Mouse (Mus musculus) erythroblast, adult 5-6 weeks (primary cell): ENCODE data around the gene Smad9. TPM values are rescaled to one million over a fixed set of nuclear protein-coding genes. Genes with fewer than 3 reads are reported as not detected.

Experiments used
- ATAC-seq: replicated peaks from 2 replicates; pipeline ENCODE4 v1.8.0; 2016; ENCODE audit warnings: moderate number of reproducible peaks, mild to moderate bottlenecking, moderate TSS enrichment, inconsistent platforms; ENCODE audit not compliant: poor library complexity, low FRiP score, severe bottlenecking
- total RNA-seq, 2 experiments: library from RNA; stranded (forward) in 1 of 2; stranded (reverse) in 1 of 2; fragments of 150-400 nt in 1 of 2; fragments of 200-764, 138-1000 nt in 1 of 2; gene quantifications; 2 replicates each; pipeline versions ENCODE4 v1.2.3 to v1.2.4; 2015 to 2017; ENCODE audit warnings: low replicate concordance in 2 of 2

Smad9 gene
- total RNA-seq (2015; ENCODE audit: low replicate concordance) = not detected in 2 replicates
- total RNA-seq (2017; ENCODE audit: low replicate concordance) = not detected in 2 replicates

GRCm38 (mm10) chr3:54755145-54756041 is at the start of gene Smad9:
Gene Smad9, plus strand, starts transcription at chr3:54755582.
- no peak for ATAC-seq

GRCm38 (mm10) chr3:54708972-54709371 is 46.4 kb upstream of the Smad9 start:
- ATAC-seq = no peak

GRCm38 (mm10) chr3:54714253-54714652 is 41.1 kb upstream of the Smad9 start, which contains the start of gene Gm21958:
Gene Gm21958, minus strand, starts transcription at chr3:54714353.
- no peak for ATAC-seq

- ATAC-seq = no peak
These were observed 39.9 kb upstream of the Smad9 start for GRCm38 (mm10) chr3:54715461-54715860.

- no peak for ATAC-seq
These were observed 38.0 kb upstream of the Smad9 start for GRCm38 (mm10) chr3:54717348-54717747.

- ATAC-seq = no peak
These were observed 36.4 kb upstream of the Smad9 start for GRCm38 (mm10) chr3:54718947-54719346.

GRCm38 (mm10) chr3:54723741-54724500 is 31.5 kb upstream of the Smad9 start:
- no peak for ATAC-seq

- ATAC-seq = no peak
These were observed 30.0 kb upstream of the Smad9 start for GRCm38 (mm10) chr3:54725344-54725743.

- ATAC-seq = no peak
These were observed 27.8 kb upstream of the Smad9 start for GRCm38 (mm10) chr3:54727588-54727987.

GRCm38 (mm10) chr3:54728100-54728499 is 27.3 kb upstream of the Smad9 start:
- no peak for ATAC-seq

GRCm38 (mm10) chr3:54731626-54732150 is 23.7 kb upstream of the Smad9 start:
- no peak for ATAC-seq

GRCm38 (mm10) chr3:54732371-54732770 is 23.0 kb upstream of the Smad9 start:
- no peak for ATAC-seq

- peak; percentile 83 for ATAC-seq
These were observed 20.8 kb upstream of the Smad9 start for GRCm38 (mm10) chr3:54734411-54735246.

- peak; percentile 72 for ATAC-seq
These were observed 19.9 kb upstream of the Smad9 start, which contains the start of the genes Exosc8 and Alg5 for GRCm38 (mm10) chr3:54735247-54736046. Gene Exosc8, minus strand, starts transcription at chr3:54735393. Gene Alg5, plus strand, starts transcription at chr3:54735539.

GRCm38 (mm10) chr3:54736101-54736927 is 19.1 kb upstream of the Smad9 start:
- ATAC-seq = 0 out of 2 replicates have a peak, but pooled peaks have one; percentile 19

- no peak for ATAC-seq
These were observed 18.1 kb upstream of the Smad9 start for GRCm38 (mm10) chr3:54737317-54737716.

- ATAC-seq = no peak
These were observed 13.4 kb upstream of the Smad9 start for GRCm38 (mm10) chr3:54741965-54742364.

- ATAC-seq = peak; percentile 68; the same call in 1 of the 2 replicates
These were observed 9.6 kb upstream of the Smad9 start for GRCm38 (mm10) chr3:54745799-54746198.
